Mouse (Mus musculus) lung, embryonic 14.5 days (tissue): ENCODE data around the gene Sprtn. TPM values are rescaled to one million over a fixed set of nuclear protein-coding genes. Genes with fewer than 3 reads are reported as not detected.

ENCODE experiments used
- ATAC-seq: fragments of 200-750 bp; cut with Nextera tagmentation; 2 replicates; pipeline ENCODE4 v1.8.0; 2017; ENCODE audit warnings: mild to moderate bottlenecking, moderate TSS enrichment, moderate library complexity; ENCODE audit not compliant: insufficient read depth
- DNase-seq: peaks from one replicate; pipeline ENCODE4 v3.0.0-alpha.2; 2015
- H3K27ac ChIP-seq: fragments of 300-500 bp; sonication (generic); 2 replicates; pipeline ENCODE4 v1.5.1; 2014; ENCODE audit warnings: low read depth, mild to moderate bottlenecking, moderate library complexity
- H3K27me3 ChIP-seq: fragments of 300-500 bp; sonication (generic); 2 replicates; pipeline ENCODE4 v1.6.1; 2014; ENCODE audit warnings: low read length, control low read depth; ENCODE audit not compliant: insufficient read depth
- H3K36me3 ChIP-seq: fragments of 300-500 bp; sonication (generic); 2 replicates; pipeline ENCODE4 v1.6.1; 2014; ENCODE audit warnings: control low read depth; ENCODE audit not compliant: insufficient read depth
- H3K4me1 ChIP-seq: fragments of 300-500 bp; sonication (generic); 2 replicates; pipeline ENCODE4 v1.6.1; 2014; ENCODE audit warnings: antibody characterized with exemption, control low read depth; ENCODE audit not compliant: insufficient read depth
- H3K4me2 ChIP-seq: fragments of 300-500 bp; sonication (generic); 2 replicates; pipeline ENCODE4 v1.6.1; 2014; ENCODE audit warnings: mild to moderate bottlenecking
- H3K4me3 ChIP-seq: fragments of 300-500 bp; sonication (generic); 2 replicates; pipeline ENCODE4 v1.5.1; 2014; ENCODE audit warnings: low read depth, low read length
- H3K9ac ChIP-seq: fragments of 300-500 bp; sonication (generic); 2 replicates; pipeline ENCODE4 v1.6.1; 2014
- H3K9me3 ChIP-seq: fragments of 300-500 bp; sonication (generic); 2 replicates; pipeline ENCODE4 v1.6.1; 2016; ENCODE audit warnings: low read depth, low read length, control low read depth
- CTCF ChIP-seq: IDR thresholded peaks from 2 replicates; pipeline ENCODE4 v1.5.1; 2016; ENCODE audit warnings: antibody characterized with exemption, low read depth
- WGBS: fragments of 180-500 bp; shearing (Covaris S2); extraction: QIAGEN DNeasy Blood & Tissue Kit; methylation state at CpG from one replicate; pipeline ENCODE4 v1.1.7; 2014; 5-methylcytosine and 5-hydroxymethylcytosine counted together
- polyA plus RNA-seq: library from polyadenylated mRNA; unstranded; fragments of >200 nt; fragmentation: Nextera tagmentation; extraction: Ambion mirVana; gene quantifications from 2 replicates; pipeline ENCODE4 v1.2.1, GENCODE M21; 2014

Gene Sprtn
- polyA plus RNA-seq: 9.5 and 10.1 TPM in 2 replicates

DNA sequence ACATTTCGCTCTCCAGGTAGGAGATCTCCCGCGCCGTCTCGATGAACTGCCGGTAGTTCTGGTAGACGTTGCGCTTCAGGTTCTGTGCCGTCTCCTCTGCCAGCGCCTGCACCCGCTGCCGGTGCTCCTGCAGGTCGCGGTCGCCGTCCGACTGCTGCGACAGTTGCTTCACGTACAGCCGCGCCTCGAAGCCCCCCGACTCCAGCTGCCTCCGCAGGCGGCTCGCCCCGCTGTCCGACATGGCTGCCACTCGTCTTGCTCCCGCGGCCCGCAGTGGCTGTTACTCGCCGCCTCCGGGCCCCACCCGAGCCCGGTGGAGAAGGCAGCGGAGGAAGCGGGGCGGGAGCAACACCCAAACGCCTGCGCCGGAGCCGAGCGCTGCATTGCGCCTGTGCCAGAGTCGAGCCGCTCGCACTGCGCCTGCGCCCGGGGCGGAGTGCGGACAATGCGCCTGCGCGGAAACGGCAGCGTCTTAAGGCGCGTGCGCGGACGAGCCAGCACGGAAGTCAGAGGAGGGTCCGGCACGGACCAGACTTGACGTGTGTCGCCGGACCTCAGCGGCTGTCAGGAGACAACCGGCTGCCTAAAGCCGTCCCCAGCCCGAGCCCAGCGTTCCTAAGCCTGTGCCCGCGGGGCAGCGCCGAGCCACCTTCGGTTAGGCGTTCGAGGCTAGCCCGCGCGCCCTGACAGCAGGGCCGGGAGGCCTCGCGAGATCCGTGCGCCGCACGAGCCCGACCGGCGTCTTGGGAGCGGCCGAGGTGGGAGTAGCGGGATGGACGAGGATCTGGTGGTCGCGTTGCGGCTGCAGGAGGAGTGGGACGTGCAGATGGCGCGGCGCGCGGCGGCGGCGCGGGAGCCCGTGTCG lies at the start of gene Sprtn, which contains the start of gene Exoc8:
TSS of gene Sprtn (plus strand) at position 501 of the 865 bp plus-strand sequence.
TSS of gene Exoc8 (minus strand) at position 320 of the 865 bp plus-strand sequence.
- no peak for TF ChIP-seq CTCF
- H3K36me3 ChIP-seq: peaks cover 51% of the 10 kb centered on the region
- peak; percentile 89 for ATAC-seq

DNA sequence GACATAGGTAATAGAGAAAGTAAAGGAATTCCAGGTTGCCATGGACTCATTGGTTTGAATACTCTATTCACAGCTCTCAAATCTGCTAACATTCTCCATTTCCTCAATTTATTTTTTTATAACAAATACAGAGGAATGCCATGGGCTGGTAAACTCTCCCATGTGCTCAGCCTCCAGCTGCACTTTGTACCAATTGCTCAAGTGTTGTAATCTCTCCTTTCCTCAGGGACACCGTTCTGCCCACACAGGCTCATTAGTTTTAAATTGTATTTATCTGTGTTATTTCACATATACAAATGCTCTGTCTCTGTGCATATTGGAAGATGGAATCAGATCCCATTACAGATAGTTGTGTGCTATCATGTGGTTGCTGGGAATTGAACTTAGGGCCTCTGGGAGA lies 44.2 kb upstream of the Sprtn start:
- DNase-seq: no peak
- Histone ChIP-seq H3K9me3 (peaks cover 15% of the 10 kb centered on the region; the same call in 1 of the 2 replicates), H3K4me3 (no peak overlapping the region), H3K9ac (no peak overlapping the region), H3K4me1 (no peaks in the 10 kb centered on the region), H3K36me3 (peaks cover 55% of the 10 kb centered on the region), H3K27ac (no peak overlapping the region), H3K27me3 (no peaks in the 10 kb centered on the region), H3K4me2 (no peak overlapping the region)
- TF ChIP-seq CTCF: no peak
- 91% methylated on average over 1 of the region's 1 CpGs for WGBS
- ATAC-seq: no peak

More for the DNA sequence above, at the start of gene Sprtn, which contains the start of gene Exoc8:
- Histone ChIP-seq H3K4me3 (peak within 1 kb of the TSS; percentile 92), H3K9me3 (no peaks in the 10 kb centered on the region), H3K9ac (peak within 1 kb of the TSS; percentile 79), H3K27ac (peak within 1 kb of the TSS; percentile 81), H3K4me2 (peak within 1 kb of the TSS; percentile 98), H3K27me3 (no peaks in the 10 kb centered on the region), H3K4me1 (peaks cover 7% of the 10 kb centered on the region)
- DNase-seq: peak; percentile 99
- WGBS: under 1% methylated on average over 114 of the region's 114 CpGs

DNA sequence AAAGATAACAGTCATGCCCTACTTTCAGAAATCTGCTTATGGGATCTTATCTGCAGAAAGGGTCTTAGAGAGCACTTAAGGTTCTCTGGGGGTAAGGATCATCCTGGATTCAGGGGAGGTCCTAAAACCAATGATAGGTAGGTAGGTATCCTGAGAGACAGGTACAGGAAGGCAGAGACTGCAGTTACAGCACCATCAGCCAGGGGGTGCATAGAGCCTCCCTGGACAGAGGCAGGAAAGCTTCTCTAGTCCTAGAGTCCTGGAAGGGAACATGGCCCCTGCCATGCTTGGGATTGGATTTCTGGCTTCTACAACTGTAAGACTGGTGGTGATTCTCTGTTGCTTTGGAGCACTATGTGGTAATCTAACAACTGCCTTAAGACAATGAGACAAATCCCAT lies 38.2 kb upstream of the Sprtn start:
- DNase-seq (peak; percentile 23), ATAC-seq (no peak)
- Histone ChIP-seq H3K27me3 (no peaks in the 10 kb centered on the region), H3K9ac (no peak overlapping the region), H3K4me1 (peaks cover 4% of the 10 kb centered on the region; the same call in 1 of the 2 replicates), H3K4me2 (no peak overlapping the region), H3K36me3 (peaks cover 65% of the 10 kb centered on the region), H3K9me3 (no peaks in the 10 kb centered on the region), H3K4me3 (no peak overlapping the region), H3K27ac (no peak overlapping the region)
- TF ChIP-seq CTCF: peak; percentile 37

DNA sequence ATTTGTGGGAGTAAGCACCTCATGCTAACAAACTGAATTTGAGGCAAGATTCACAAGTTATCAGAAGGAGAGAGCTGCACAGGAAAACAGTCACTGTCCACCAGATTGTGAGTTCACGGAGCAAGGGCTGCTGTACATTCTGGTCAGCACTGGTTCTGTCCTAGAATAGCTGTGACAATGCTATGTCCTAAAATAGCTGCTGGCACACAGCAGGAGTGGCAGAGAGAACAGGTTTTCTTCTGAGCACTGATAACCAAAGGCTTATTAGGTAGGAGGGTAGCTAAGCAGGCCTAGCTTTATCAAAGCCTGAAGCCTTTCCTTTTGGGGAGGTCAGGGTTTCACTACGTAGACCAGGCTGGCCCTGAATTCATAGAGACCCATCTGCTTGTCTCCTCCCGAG lies 37.5 kb upstream of the Sprtn start:
- no peak overlapping the region for H3K27ac ChIP-seq
- no peak for DNase-seq
- H3K9me3 ChIP-seq: no peaks in the 10 kb centered on the region
- TF ChIP-seq CTCF: no peak
- H3K4me2 ChIP-seq: no peak overlapping the region
- H3K4me1 ChIP-seq: peaks cover 4% of the 10 kb centered on the region; the same call in 1 of the 2 replicates
- H3K27me3 ChIP-seq: no peaks in the 10 kb centered on the region
- 96% methylated on average over 3 of the region's 3 CpGs for WGBS
- H3K9ac ChIP-seq: no peak overlapping the region
- H3K4me3 ChIP-seq: no peak overlapping the region
- H3K36me3 ChIP-seq: peaks cover 58% of the 10 kb centered on the region
- no peak for ATAC-seq

DNA sequence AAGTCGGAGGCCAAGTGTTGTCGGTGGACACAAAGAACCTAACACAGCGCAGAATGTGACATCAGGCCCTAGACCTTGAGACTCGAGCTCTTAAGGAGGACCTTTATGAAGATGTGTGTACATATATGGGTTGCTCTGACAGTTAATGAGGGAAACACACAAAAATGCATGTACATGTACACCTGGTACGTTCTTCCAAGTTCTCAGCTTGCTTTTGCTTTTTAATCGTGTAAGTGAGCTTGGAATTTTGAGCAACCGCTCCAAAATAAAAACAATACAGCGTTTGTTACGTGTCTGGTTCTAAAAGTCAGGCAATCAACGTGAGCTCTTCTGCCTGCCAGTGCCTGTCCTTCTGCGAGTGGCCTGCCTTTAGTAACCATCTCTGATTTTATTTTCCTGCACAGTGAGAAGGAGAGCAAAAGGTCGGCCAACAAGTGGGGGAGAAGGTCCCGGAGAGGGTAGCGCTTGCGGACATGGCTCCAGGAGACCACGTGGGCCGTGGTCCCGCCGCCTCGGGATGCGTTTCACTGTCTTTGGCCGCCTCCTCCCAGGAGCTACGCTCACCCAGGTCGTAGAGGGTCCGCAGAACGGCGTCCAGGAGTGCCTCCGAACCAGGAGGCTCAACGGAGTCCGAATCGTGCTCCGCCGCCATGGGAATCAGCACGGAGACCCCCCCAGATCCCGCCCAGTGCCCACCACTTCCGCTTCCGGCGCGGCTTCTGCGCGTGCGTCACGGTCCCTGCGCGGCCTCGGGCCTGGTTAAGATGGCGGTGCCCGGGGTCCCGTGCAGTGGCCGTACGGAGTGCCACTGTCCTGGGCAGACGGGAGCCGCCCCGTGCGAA lies 35.1 kb upstream of the Sprtn start, which contains the start of the genes Gnpat and 2810004N23Rik:
TSS of gene Gnpat (plus strand) at position 713 of the 842 bp plus-strand sequence.
TSS of gene 2810004N23Rik (minus strand) at position 800 of the 842 bp plus-strand sequence.
- TF ChIP-seq CTCF: peak; percentile 14; the same call in 1 of the 2 replicates
- peak; percentile 96 for DNase-seq
- Histone ChIP-seq H3K9ac (peak within 1 kb of the TSS; percentile 96), H3K4me2 (peak within 1 kb of the TSS; percentile 78), H3K4me1 (peaks cover 4% of the 10 kb centered on the region; the same call in 1 of the 2 replicates), H3K9me3 (no peaks in the 10 kb centered on the region), H3K27me3 (no peaks in the 10 kb centered on the region), H3K27ac (peak within 1 kb of the TSS; percentile 95), H3K36me3 (peaks cover 35% of the 10 kb centered on the region), H3K4me3 (peak within 1 kb of the TSS; percentile 93)
- under 1% methylated on average over 55 of the region's 55 CpGs for WGBS
- peak; percentile 97 for ATAC-seq

DNA sequence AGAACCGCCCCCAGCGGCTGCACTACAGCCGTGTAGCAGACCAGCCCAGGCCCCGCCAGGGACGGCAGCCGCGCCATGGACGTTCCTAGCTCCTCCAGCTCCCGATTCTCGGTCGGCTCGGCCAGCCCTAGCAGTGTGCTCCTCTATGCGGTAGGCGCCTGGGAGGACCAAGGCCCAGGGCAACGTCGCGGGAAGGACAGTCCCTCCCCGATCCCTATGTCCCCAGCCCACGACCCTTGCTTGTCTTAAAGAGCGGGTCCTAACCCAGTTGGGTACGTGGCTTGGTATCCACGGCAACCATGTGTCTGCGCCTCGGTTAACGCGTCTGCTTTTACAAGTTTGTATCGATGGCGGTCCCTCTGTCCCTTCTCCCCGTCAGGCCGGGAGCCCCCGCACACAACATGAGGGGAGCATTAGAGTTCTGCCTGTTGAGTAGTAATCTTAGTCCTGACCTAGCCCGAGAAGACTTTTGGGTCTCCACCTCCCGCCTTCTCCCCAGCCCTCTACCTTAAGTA lies 34.5 kb upstream of the Sprtn start:
- H3K9me3 ChIP-seq: no peaks in the 10 kb centered on the region
- H3K9ac ChIP-seq: peak overlapping the region; percentile 96
- H3K4me1 ChIP-seq: peaks cover 4% of the 10 kb centered on the region; the same call in 1 of the 2 replicates
- no peaks in the 10 kb centered on the region for H3K27me3 ChIP-seq
- peak overlapping the region; percentile 78 for H3K4me2 ChIP-seq
- ATAC-seq: no peak; the same call in 1 of the 2 replicates
- peak overlapping the region; percentile 93 for H3K4me3 ChIP-seq
- WGBS: under 1% methylated on average over 33 of the region's 33 CpGs
- H3K27ac ChIP-seq: peak overlapping the region; percentile 95
- no peak for DNase-seq
- peaks cover 29% of the 10 kb centered on the region for H3K36me3 ChIP-seq
- no peak for TF ChIP-seq CTCF
